Mouse (Mus musculus) bone marrow macrophage, adult 2 months (primary cell): ENCODE data around the gene Scube1.

Experiments
- CTCF ChIP-seq: IDR thresholded peaks from 2 replicates; pipeline ENCODE4 v1.5.1; 2012; ENCODE audit warnings: low read depth, mild to moderate bottlenecking, low read length, moderate library complexity
- POLR2A ChIP-seq: IDR thresholded peaks from 2 replicates; pipeline ENCODE4 v1.6.1; 2012; ENCODE audit warnings: mild to moderate bottlenecking, low read depth, low read length, borderline replicate concordance

DNA sequence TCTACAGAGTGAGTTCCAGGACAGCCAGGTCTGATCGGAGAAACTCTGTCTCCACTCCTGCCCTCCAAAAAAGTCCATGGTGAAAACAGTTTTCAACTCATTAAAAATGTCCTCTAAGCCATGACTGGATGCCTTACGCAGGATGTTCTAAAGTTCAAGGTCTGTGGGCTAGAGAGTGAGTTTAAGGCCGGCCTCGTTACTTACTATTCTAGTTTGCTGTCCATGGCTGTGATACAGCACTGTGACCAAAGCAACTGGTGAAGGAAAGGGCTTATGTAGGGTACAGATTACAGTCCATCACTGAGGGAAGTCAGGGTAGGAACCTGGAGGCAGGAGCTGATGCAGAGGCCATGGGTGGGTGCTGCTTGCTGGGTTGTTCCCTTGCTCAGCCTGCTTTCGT, 156.3 kb downstream of the Scube1 start:
- TF ChIP-seq POLR2A = no peak
- TF ChIP-seq CTCF = no peak
